Mouse (Mus musculus) testis, adult 2 months (tissue): ENCODE results near the gene Ppp6r1. TPM values are rescaled to one million over a fixed set of nuclear protein-coding genes. Genes with fewer than 3 reads are reported as not detected.

Experiments
- H3K27ac ChIP-seq: fragments of 200-500 bp; 2 replicates; pipeline ENCODE4 v1.5.1; 2012; ENCODE audit warnings: low read depth, low read length; ENCODE audit not compliant: control insufficient read depth, insufficient read depth
- H3K27me3 ChIP-seq: fragments of 200-500 bp; 2 replicates; pipeline ENCODE4 v1.6.1; 2012; ENCODE audit warnings: mild to moderate bottlenecking, low read length, moderate library complexity; ENCODE audit not compliant: control insufficient read depth, insufficient read depth
- H3K36me3 ChIP-seq: fragments of 200-500 bp; 2 replicates; pipeline ENCODE4 v1.6.1; 2012; ENCODE audit warnings: mild to moderate bottlenecking, low read length; ENCODE audit not compliant: control insufficient read depth, insufficient read depth
- H3K4me1 ChIP-seq: fragments of 200-500 bp; 2 replicates; pipeline ENCODE4 v1.6.1; 2012; ENCODE audit warnings: low read length; ENCODE audit not compliant: control insufficient read depth, insufficient read depth
- H3K4me3 ChIP-seq: fragments of 200-500 bp; 2 replicates; pipeline ENCODE4 v1.5.1; 2012; ENCODE audit warnings: low read depth, mild to moderate bottlenecking, low read length, moderate library complexity, mixed read lengths; ENCODE audit not compliant: control insufficient read depth
- CTCF ChIP-seq: fragments of 200-500 bp; IDR thresholded peaks from 2 replicates; pipeline ENCODE4 v1.5.1; 2012; ENCODE audit warnings: low read depth, mild to moderate bottlenecking, inconsistent platforms, low read length, moderate library complexity; ENCODE audit not compliant: control insufficient read depth, insufficient read depth, insufficient replicate concordance
- POLR2A ChIP-seq: fragments of 200-500 bp; IDR thresholded peaks from 2 replicates; pipeline ENCODE4 v1.6.1; 2012; ENCODE audit warnings: low read depth, mild to moderate bottlenecking, inconsistent platforms, low read length, moderate library complexity; ENCODE audit not compliant: control insufficient read depth
- polyA plus RNA-seq: library from polyadenylated mRNA; depleted of rRNA; stranded (reverse); fragments of >200 nt; gene quantifications from 2 replicates; pipeline ENCODE4 v1.2.3, GENCODE M21; 2012

Ppp6r1 gene
- polyA plus RNA-seq, 1 experiment = 137 TPM

DNA sequence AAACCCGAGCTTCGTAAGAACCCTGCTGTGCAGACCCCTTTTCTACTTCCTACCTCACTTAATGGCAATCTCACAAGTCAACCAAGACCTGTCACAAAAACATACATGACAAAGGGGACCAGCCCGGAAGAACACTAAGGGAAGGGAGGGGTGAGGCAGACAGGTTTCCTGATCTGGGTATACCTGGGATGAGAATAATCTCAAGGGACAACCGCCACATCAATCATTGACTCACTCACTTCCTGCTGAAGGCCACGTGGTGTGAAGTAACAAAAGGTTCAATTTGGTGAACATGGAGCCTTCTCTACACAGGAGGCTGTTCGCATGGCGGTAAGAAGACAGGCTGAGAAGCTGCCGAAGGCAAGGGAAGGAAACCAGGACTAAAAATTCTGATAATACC lies 7.2 kb downstream of the Ppp6r1 start:
- H3K27me3 ChIP-seq = no peaks in the 10 kb centered on the region

DNA sequence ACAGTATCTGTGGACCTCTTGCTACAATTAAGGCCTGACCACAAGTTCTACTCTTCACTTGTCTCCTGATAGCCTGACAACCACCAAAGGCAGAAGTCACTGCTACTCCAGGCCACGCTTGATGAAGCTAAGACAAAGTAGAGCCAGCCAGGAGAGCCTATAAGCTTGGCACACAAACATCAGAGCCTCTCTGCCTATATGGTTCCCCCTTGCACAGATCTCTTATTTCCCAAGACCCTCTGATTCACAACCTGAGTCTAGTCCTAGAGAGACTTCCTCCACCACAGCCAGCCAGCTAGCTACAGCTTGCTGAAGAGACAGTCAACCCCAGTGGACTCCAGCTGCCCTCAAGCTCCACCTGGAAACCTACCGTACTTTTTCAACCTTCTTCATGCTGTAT lies 10.8 kb downstream of the Ppp6r1 start:
- Histone ChIP-seq H3K27ac (no peak overlapping the region), H3K27me3 (no peaks in the 10 kb centered on the region), H3K36me3 (peaks cover 2% of the 10 kb centered on the region; the same call in 1 of the 2 replicates), H3K4me3 (no peak overlapping the region), H3K4me1 (no peaks in the 10 kb centered on the region; the same call in 1 of the 2 replicates)
- TF ChIP-seq POLR2A = no peak
- TF ChIP-seq CTCF = no peak

More for the DNA sequence above, 7.2 kb downstream of the Ppp6r1 start:
- Histone ChIP-seq H3K36me3 (no peaks in the 10 kb centered on the region), H3K27ac (no peak overlapping the region), H3K4me1 (no peaks in the 10 kb centered on the region; the same call in 1 of the 2 replicates), H3K4me3 (no peak overlapping the region)
- TF ChIP-seq CTCF (no peak), POLR2A (no peak)

DNA sequence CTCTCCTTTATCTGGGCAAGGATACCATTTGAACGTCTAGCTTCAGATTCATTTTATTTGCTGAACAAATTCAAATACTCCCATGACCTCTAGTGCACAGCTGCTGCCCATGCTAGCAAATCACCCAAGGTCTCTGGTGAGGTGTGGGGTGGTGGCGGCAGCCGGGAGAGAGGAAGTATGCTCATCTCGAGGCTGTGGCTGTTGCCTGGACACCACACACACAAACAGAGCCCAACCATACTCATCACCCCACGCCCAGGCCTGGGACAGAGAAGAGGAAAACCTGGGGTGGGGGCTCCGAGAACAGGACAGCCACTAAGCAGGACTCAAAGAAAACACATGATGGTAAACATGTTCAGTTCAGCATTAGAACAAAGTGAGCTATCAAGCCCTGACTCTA lies 11.5 kb downstream of the Ppp6r1 start:
- no peak for TF ChIP-seq POLR2A
- no peak for TF ChIP-seq CTCF
- no peaks in the 10 kb centered on the region for H3K27me3 ChIP-seq
- H3K27ac ChIP-seq = no peak overlapping the region
- no peaks in the 10 kb centered on the region; the same call in 1 of the 2 replicates for H3K4me1 ChIP-seq
- H3K4me3 ChIP-seq = no peak overlapping the region
- H3K36me3 ChIP-seq = peaks cover 2% of the 10 kb centered on the region; the same call in 1 of the 2 replicates

DNA sequence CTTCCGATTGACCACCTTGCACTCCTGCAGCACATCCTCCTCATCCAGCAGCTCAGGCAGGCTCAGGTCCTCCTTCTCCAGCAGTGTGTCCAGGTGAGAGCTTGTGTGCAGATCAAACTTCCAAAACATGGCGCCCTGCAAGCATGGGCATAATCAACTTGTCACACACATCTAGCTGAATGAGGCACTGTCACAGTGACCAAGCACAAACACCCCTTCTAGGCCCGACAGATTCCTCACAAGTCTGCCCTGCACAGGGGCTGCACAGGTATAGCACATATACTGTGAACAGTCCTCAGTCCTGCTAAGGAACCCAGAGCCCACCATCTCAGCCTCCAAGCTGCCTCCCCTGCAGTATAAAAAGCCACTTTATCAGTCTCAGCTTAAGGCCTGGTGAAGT lies 12.0 kb downstream of the Ppp6r1 start:
- H3K4me3 ChIP-seq = no peak overlapping the region
- H3K4me1 ChIP-seq = no peaks in the 10 kb centered on the region; the same call in 1 of the 2 replicates
- no peaks in the 10 kb centered on the region for H3K27me3 ChIP-seq
- H3K36me3 ChIP-seq = peaks cover 2% of the 10 kb centered on the region; the same call in 1 of the 2 replicates
- TF ChIP-seq CTCF = no peak
- no peak overlapping the region for H3K27ac ChIP-seq

DNA sequence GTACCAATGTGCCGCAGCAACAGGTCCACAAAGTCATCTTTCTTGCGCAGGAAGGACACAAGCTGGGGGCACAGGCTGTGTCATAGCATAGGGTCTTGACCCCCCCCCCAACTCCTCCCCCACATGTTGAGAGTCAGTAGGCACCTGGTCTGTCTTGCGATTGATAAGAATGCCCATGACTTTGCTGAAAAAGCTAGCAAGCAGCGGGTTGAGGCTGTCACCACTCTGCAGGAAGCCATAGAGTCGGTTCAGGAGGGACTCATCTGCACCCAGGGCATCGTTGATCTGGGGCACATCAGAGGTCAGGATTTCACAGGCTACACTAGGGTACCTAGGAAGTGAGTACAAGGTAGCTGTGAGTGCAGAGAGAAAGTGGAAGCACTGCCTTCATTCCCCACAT lies 15.6 kb downstream of the Ppp6r1 start:
- Histone ChIP-seq H3K36me3 (peaks cover 2% of the 10 kb centered on the region; the same call in 1 of the 2 replicates), H3K4me3 (no peak overlapping the region), H3K27ac (no peak overlapping the region), H3K27me3 (no peaks in the 10 kb centered on the region), H3K4me1 (no peaks in the 10 kb centered on the region; the same call in 1 of the 2 replicates)
- TF ChIP-seq POLR2A (no peak), CTCF (no peak)

DNA sequence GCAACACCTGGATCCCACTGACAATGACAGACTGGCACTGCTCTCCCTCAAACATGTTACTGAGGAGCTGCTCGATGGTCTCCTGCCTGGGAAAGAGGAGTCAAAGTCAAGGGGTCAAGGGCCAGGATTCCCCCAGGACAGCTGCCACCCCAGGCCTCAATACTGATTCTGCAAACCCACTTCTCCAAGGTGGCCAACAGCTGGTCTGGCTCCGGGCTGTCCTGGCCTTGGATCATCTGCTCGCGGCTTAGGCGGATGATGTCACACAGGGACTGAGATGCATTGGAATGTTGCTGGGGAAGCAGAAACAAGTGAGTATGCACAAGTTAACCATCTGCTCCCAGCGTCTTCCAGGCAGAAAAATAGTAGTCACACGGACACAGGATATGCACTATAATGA lies 16.9 kb downstream of the Ppp6r1 start:
- Histone ChIP-seq H3K4me1 (no peaks in the 10 kb centered on the region; the same call in 1 of the 2 replicates), H3K36me3 (peaks cover 2% of the 10 kb centered on the region; the same call in 1 of the 2 replicates), H3K27me3 (no peaks in the 10 kb centered on the region), H3K4me3 (no peak overlapping the region), H3K27ac (no peak overlapping the region)
- TF ChIP-seq CTCF = no peak
- TF ChIP-seq POLR2A = no peak

DNA sequence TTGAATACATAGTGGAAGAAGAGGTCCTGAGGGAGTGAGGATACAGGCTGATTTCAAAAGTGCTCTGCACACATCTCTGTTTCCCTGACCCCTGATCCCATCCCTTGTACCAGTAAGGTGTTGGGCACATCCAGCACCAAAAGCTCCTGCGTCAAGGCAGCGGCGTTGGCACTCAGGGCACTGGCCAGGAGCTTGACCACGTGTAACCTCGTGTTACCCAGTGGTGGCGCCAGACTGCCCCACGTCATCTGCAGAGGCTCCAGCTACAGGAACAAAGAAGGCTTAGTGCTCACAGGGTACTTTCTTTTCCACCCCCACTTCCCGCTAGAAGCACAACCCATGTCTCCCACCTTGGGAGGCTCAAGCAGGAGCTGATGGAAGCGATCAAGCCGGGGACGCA lies 17.7 kb downstream of the Ppp6r1 start:
- Histone ChIP-seq H3K27ac (no peak overlapping the region), H3K4me1 (no peaks in the 10 kb centered on the region), H3K36me3 (peaks cover 2% of the 10 kb centered on the region; the same call in 1 of the 2 replicates), H3K4me3 (no peak overlapping the region), H3K27me3 (no peaks in the 10 kb centered on the region)
- no peak for TF ChIP-seq POLR2A
- 0 out of 2 replicates have a peak, but pooled peaks have one; percentile 3 for TF ChIP-seq CTCF
